Mouse (Mus musculus): Measurements from ENCODE around the gene Tepsin. TPM values are rescaled to one million over a fixed set of nuclear protein-coding genes. Genes with fewer than 3 reads are reported as not detected.
A peak's percentile ranks its signal among the peaks of the same experiment; 100 is the strongest.

The Tepsin gene
- total RNA-seq, 2 experiments from 2014 or later: 8.7 to 9.6 TPM

DNA sequence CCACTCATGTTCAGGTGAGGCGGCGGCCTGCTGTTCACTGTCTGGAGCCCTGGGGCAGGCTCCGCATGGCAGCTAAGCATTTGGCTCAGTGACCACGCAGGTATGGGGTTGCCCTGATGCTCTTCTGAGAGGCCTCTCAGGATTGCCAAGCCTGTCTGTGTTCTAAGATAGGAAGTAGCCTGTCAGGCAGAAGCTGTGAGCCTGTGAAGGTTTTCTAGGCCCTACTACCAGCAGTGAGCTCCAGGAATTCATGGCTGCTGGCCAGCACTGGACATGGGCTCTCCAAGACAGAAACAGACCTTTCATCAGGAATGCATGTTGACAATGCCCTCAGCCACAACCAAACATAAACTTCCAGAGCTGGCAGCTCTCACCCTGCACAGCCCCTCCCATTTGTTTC lies 13.6 kb upstream of the Tepsin start:
- DNase-seq (ENCODE audit: low spot score in 2 of 2): no peak

DNA sequence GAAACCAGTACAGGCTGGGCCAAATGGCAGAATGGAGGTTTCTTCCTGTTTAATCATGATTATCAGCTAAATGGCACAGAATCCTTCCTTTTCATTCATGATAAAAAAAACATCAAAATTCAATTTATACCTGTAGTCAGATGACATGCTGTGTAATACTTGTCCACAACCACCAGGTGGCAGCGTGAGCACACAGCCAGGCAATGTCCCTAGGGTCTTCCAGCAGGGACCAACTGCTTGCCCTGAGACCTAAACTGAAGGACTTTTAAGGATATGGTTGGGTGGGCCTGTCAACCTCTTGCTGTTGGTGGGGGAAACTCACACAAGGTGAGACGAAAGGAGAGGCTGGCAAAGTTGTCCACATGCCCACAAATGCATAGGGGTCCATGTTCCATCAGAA lies 12.5 kb upstream of the Tepsin start:
- DNase-seq (ENCODE audit: low spot score in 2 of 2): peak in 1 of 2 experiments; percentile 52

DNA sequence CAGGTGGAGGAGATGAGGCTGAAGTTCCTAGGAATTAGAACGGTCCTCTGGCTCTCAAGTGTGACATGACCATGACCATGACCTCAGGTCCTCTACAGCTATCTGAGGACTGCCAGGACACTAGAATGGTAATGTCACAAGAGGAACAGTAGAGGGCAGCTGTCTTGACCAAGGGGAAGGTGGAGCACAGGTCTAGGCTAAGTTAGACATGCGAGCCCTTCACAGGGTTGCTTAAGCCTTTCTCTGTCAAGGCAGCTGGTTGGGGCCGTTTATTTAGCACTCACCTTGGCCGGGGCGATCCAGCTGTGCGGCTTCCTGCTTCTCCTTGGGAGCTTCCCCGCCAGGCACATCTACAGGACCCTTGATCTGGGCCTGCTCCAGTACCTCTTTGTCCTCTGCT lies 12.0 kb upstream of the Tepsin start:
- DNase-seq (ENCODE audit: low spot score in 2 of 2): no peak

DNA sequence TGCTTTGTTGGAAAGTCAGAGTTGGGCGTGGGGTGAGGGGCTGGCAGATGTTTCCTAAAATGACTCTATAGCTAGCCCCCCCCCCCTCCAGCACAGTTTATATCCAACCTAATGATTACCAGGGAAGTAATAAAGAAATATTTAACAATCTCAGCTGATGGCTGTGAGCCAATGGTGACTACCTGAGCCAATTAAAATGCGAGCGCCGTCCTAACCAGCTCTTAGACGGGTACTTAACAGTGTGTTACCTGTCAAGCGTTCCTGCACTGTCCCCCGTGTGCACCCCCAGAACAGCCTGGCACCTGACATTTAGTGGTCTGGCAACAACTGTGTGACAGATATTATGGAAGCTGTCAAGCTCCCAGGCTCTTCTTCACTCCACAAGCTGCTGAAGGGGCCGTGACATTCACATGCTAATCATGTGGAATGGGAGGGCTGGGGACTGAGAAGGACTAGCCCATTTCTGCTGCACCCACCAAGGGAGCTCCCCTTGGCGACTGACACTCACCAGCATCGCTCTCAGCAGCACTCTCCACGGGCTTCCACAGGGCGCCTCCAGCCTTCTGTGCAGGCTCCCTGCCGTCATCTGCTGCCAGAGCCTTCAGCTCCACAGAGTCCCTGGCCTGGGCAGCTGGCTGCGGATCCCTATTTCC lies 11.2 kb upstream of the Tepsin start:
- DNase-seq (ENCODE audit: low spot score in 2 of 2): no peak

DNA sequence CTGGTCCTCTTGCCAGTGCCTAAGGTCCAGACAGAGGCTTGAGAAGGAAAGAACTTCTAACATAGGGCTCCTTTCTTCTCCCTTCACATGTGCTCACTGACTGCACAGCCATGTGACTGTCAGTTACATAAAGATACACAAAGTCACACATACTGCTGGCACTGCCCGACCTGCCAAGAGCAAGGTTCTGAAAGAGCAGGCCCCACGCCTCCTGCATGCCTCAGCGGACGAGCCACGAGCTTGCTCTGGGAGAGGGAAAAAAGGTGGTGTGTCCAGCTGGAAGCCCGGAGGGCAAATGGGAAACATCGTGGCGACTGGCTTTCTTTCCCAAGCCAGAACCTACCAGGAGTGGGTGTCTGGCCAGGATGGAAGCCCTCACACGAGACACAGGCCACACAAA lies 9.3 kb upstream of the Tepsin start:
- DNase-seq (ENCODE audit: low spot score in 2 of 2): no peak

DNA sequence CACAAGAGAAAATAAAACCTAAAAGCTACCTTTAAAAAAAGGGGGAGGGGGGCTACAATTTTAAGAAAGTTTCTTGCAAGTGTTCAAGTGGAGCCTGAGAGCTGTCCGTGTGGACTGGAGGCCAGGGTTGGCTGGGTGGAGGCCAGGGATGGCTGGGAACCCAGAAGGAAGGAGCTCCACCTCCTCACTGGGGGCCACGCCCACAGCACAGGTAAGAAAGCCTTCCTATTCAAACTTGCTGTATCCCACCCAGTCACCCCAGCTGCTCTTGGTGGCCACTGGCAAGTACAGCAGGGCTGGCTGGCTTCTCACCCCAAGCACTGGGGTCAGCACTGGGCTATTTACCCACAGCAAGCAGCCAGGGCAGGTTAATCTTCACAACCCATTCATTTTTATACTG lies 8.5 kb upstream of the Tepsin start:
- no peak for DNase-seq (ENCODE audit: low spot score in 2 of 2)

DNA sequence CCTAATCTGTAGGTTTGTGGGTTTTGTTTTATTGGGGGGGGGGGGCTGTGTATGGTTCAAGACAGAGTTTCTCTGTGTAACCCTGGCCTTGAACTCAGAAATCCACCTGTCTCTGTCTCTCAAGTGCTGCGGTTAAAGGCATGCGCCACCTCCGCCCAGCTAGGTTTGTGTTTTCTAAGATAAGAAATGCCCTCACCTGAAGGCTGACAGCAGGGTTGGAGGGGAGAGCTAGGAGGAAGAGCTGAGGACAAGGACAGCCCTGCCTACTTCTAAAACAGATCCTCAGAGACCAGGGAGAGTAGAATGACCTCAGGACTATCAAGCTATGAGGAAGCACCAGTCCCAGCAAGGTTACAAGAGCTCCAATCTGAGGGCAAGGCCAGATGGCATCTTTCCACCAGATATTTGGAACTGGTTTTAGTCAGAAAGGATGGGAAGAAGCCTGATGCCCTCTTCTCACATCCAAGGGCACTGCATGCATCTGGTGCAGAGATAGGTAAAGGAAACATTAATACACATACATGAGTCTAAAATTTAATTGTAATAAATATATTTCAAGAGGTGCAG lies 5.0 kb upstream of the Tepsin start:
- DNase-seq (ENCODE audit: low spot score in 2 of 2): no peak

DNA sequence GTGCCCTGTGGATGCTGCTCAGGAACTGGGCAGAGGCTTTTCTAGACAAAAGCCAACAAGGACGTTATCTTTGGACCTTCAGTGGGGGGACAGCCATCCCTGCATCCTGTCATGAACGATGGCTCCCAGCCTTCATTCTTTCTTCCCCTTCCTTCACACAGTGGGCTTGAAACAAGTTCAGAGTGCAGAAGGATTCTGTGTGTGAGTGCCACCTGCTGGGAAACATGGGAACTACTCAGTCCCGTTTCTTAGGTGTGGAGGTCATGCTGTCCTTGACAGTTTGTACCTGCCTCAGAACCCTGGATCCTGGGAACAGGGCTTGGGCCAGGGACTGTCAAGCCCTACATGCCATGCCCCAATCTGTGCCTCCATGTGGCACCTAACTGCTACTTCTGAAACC lies 2.5 kb upstream of the Tepsin start:
- peak in 1 of 2 experiments; percentile 54 for DNase-seq (ENCODE audit: low spot score in 2 of 2)

DNA sequence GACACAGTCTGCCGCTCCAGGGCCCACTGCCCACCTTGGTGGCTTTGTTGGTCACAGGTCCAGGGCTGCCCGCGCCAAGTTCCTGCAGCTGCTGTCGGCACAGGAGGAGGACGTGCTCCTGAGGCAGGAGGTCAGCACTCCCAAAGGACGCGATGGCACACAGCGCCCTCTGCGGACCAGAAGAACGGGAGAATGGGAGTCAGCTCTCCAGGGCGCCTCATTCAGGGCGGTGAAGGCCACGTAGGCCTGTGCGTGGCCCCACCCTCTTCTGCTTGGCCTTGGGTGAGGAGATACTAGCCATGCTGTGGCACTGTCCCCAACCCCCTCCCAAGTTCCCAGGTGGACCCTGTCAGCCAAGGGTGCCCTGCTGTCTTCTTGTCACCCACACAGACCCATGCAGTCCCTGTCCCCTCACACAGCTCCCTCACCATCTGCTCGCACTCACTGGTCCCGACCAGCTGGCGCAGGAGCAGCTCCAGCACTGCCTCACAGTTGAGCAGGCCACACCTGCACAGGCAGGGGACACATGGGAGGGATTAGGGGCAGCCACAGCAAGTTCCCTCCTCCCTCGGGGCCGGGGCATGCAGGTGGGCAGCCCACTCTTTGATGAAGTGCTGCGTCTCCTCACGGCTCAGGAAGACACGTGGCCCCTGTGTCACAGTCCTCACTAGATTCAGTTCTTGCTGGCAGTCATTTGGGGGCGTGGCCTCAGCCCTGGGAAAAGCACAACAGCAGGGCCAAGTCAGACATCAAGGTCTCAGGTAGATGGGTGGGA lies 5.5 kb downstream of the Tepsin start:
- DNase-seq (ENCODE audit: low spot score in 2 of 2): no peak

DNA sequence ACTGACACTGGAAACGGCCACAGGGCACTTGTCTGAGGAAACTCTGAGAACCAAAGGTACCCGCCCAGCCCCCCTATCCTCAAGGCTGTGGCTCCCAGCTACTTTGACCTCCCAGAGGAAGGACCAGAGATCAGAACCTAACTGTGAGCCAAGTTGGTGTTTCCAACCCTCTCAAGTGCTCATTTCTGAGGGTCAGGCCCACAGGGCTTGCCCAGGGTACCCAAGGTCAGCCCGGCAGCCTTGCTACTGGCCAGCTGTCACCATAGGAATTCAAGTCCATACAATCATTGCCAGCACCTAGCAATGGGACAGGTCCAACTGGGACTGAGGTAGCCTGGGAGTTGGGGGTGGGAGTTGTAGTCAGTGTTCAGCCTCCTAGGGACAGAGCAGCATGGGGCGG lies 7.9 kb downstream of the Tepsin start:
- no peak for DNase-seq (ENCODE audit: low spot score in 2 of 2)

DNA sequence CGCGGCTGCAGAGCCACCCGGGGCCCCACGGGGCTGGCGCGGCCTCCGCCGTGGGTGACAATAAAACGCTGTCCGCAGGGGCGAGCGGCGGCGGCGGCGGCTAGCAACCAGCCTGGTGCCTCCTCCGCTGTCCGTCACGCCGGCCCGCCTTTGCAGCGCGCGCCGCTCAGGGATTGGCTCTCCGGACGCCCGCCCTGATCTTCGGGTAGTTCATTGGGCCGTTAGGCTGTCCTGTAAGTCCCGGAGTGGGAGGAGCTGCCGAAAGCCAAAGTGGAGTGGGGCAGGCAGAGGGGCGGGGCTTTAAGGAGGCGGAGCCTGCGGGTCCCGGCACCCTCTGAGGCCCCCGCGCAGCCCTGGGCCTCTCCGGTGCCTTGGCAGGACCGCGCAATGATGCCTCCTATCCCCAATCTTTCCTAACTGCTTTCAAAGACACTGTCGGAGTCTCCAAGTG lies 11.8 kb downstream of the Tepsin start, which contains the start of gene Cep131:
TSS of gene Cep131 (minus strand) at position 126 of the 451 bp plus-strand sequence.
- peak; percentile 92 to 97 for DNase-seq (ENCODE audit: low spot score in 2 of 2)

DNA sequence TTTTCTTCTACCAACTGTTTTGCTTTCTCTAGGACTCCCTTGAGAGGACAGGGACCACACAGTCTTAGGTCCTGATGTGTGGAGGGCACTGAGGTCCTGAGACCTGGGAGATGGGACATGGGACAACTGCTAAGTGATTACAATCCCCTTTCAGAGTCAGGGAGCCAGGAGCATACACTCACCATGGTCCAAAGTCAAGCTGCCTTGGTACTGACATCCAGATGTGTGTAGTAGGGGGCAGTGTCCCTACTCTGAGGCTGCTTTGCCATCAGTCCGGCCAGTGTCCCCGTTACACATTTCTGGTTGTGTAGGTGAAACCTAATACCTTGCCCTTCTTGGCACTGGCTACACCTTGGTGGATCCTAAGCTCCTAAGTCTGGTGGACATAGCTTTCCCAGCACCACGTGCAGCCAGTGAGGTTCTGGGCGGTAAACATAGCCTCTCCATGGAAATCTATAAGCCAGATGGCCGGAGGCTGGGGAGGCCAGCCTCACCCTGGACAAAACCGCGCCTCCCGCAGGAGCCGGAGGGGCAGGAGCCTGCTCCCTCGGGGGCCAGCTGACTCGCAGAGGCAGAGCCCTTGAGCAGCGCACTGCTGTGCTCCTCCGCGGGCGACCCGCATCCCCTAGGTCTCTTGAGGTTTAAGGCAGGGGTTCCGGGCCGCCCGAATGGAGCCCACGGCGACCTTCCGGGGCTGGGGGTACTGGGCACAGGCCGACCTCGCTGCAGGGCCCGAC lies 12.5 kb downstream of the Tepsin start:
- DNase-seq (ENCODE audit: low spot score in 2 of 2): peak in 1 of 2 experiments; percentile 56

DNA sequence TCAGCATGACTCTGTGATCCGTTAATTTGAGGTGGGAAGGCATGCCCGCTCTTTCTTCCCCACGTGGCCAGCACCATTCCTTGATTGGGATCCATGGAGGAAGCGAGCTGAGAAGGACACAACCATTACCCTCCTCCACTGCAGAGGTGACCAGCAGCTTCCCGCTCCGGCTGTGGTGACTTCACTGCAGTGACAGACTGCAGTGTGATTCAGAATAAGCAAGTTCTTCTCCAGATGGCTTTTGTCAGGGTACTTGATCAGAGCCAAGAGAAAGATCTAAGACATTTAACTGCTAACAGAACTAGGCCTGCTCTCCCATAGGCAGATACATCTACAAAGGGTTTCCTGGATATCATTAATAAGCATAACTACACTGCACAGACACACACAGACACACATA lies 18.2 kb downstream of the Tepsin start:
- no peak for DNase-seq (ENCODE audit: low spot score in 2 of 2)

DNA sequence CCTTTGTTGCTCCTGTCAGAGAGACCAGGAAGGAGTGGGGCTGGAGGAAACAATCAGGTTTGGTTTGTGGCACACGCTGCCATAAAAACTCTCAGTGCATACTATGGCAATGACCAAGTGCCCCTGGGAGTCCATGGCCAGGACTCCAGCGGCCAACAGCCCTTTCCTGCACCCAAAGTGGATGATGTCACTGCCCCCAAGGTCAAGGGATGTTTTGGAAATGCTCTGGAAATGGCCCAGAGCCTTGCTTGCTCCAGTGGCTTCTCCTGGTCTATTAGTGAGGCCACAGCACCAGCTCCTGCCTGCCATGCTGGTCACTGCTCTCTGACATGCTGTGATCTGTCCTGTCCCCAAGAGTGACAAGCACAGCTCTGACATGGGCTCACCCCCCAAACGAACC lies 22.3 kb downstream of the Tepsin start:
- DNase-seq (ENCODE audit: low spot score in 2 of 2): no peak

DNA sequence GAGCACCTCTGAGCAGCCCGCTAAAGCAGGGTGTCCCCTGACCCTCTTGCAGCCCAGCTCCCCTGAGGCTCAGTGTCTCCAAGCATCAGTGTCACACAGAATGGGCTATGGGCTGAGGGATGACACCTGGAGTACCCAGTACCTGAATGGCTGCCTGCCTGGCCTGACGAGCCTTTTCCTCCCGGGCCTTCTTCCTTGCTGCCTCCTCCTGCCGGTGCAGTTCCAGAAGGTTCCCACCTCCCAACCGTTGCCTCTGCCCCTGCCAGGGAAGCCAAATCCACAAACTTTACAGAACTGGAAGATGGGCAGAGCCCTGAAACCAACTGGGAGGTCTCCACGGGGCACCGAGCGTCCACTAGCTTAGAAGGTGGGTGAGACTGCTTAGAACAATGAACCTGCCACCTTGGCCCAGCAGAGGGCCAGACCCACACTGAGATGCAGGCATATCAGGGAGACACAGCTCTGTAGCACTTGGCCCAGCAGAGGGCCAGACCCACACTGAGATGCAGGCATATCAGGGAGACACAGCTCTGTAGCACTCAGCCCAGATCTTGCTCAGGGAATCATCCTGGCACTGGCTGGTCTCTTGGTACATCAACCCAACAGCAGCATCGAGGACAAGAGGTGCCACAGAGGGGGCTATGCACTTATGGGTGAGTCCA lies 25.4 kb downstream of the Tepsin start:
- no peak for DNase-seq (ENCODE audit: low spot score in 2 of 2)

DNA sequence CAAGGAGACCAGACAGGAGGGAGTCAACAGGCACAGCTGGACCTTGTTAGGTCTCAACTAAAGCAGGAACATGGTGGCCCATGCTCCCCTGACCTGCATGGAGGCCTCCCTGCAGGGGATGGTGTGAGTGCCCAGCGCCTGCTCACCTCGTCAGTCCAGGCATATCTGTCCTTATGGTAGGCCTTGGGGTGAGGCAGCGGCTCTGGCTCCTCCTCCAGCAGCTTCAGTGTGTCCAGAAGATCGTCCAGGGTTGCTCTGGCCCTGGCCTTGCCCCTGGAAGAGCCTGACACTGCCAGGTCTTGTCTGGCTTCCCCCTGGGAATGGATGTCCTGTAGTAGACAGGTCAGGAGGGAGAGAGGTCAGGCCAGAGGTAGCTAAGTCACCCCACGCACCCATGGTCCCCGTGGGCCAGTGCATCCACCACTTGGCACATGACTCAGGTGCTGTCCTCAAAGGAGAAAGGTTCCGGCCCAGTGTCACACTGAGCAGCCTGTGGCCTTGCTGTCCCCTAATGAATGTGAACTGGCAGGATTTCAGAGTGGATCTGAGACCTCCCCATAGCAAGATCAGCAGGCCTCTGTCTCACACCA lies 26.7 kb downstream of the Tepsin start:
- DNase-seq (ENCODE audit: low spot score in 2 of 2): no peak

DNA sequence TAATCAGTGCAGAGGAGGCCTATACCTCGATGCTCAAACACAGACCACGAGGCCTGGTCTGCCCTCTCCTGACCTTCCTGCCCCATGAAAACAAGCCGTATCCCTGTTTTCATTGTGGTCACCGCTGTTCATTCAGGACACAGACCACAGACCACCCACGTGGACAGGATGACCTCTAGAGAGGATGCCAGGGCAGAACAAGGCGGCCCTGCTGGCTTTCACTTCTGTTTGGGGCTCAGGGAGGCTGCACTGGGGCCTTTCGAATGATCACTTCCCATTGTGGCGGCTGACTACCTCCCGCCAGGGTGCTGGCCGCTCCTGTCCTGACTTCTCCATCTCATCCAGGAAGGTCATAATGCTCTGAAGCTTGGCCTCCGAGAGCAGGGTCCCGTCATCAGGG lies 27.5 kb downstream of the Tepsin start:
- no peak for DNase-seq (ENCODE audit: low spot score in 2 of 2)

DNA sequence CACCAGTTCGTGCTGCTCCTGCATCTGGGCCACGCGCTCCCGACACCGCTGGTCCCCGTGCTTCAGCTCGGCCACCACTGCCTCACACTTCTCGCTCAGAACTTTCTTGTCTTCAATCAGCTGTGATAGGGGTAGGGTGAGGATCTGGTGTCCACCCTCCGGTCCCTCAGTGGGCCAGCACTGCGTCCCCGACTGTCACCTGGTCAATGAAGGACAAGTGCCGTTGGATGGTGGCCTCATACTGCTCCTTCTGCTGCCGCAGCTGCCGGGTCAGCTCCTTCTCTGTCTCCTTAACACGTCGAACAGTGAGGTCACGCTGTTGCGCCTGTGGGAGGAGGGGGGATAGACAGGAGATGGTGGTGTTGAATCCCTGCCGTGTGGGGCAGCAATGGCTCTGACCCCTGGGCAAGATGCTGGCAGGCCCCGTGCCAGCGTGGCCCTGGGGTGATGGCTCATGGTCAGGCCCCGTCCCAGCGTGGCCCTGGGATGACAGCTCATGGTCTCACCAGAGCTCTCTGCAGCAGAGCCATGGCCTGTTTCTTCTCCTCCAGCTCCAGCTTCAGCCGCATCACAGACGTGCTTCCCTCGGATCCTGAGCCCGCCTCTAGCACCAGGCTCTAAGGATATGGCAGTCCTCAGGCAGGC lies 28.1 kb downstream of the Tepsin start:
- DNase-seq (ENCODE audit: low spot score in 2 of 2): no peak

DNA sequence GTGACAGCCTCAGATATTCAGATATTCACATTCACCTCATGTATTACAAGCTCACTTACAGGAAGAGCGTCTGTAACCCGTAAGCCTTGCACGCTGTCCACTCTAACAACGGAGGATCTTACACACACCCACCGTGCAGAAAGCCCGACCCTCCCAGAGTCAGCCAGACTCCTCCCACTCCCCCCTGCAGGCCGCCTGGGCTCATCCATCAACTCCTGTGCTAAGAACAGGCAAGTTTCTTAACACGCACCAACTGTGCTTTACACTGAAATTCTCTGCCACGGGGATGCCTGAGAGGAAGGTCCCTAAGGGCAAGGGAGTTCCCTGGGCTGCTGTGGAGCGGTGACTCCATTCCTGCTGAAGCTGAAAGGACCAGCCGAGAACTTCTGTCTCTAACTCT lies 29.3 kb downstream of the Tepsin start:
- DNase-seq (ENCODE audit: low spot score in 2 of 2): no peak

DNA sequence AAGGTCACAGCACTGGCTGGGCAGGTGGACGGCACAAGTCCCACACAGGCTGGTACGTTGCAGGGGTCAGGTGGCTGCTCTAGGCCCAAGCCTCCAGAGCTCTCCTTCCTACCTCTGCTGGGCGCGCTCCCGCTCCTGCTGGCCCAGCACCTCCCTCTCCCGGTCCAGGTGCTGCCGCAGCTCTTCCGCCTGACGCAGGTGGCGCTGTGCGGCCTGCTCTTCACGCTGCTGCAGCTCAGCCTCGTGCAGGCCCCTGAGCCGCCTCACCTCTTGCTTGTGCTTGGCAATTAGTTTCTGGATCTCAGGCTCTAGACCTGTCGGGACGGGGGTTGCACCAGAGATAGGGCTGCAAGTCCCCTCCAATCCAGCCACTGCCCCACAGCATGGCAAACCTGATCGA lies 30.7 kb downstream of the Tepsin start:
- no peak for DNase-seq (ENCODE audit: low spot score in 2 of 2)
